Mouse (Mus musculus): ENCODE measurements around the gene Irf1. TPM values are rescaled to one million over a fixed set of nuclear protein-coding genes. Genes with fewer than 3 reads are reported as not detected.

Irf1 gene
- 5.6 and 6.0 TPM in 2 replicates for polyA plus RNA-seq (2012; rRNA removed)

DNA sequence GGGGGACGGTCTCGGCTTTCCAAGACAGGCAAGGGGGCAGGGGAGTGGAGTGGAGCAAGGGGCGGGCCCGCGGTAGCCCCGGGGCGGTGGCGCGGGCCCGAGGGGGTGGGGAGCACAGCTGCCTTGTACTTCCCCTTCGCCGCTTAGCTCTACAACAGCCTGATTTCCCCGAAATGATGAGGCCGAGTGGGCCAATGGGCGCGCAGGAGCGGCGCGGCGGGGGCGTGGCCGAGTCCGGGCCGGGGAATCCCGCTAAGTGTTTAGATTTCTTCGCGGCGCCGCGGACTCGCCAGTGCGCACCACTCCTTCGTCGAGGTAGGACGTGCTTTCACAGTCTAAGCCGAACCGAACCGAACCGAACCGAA is at the start of gene Irf1:
Irf1 (plus strand) TSS at position 255 of the 365 bp plus-strand sequence.
- H3K27ac ChIP-seq (ENCODE audit: insufficient read depth, low read length), result no peak within 1 kb of the TSS; the same call in 1 of the 2 replicates
- H3K27me3 ChIP-seq (ENCODE audit: control insufficient read depth, insufficient read depth, low read length), result peaks cover 2% of the 10 kb centered on the region; the same call in 1 of the 2 replicates
- H3K4me1 ChIP-seq (ENCODE audit: control insufficient read depth, insufficient read depth, low read length), result no peaks in the 10 kb centered on the region
- peak; percentile 68 for DNase-seq
- TF ChIP-seq POLR2A (IDR thresholded peaks at IDR 0.05; ENCODE audit: borderline replicate concordance, insufficient read depth, low read length), result 0 out of 2 replicates have a peak, but pooled peaks have one; percentile 16
- no peak for TF ChIP-seq CTCF (IDR thresholded peaks at IDR 0.05; ENCODE audit: borderline replicate concordance, insufficient read depth, low read depth, low read length)
- H3K4me3 ChIP-seq (replicated peaks; ENCODE audit: insufficient read depth, low read depth, low read length), result peak within 1 kb of the TSS; percentile 64
- under 1% methylated on average over 40 of the region's 40 CpGs for WGBS

DNA sequence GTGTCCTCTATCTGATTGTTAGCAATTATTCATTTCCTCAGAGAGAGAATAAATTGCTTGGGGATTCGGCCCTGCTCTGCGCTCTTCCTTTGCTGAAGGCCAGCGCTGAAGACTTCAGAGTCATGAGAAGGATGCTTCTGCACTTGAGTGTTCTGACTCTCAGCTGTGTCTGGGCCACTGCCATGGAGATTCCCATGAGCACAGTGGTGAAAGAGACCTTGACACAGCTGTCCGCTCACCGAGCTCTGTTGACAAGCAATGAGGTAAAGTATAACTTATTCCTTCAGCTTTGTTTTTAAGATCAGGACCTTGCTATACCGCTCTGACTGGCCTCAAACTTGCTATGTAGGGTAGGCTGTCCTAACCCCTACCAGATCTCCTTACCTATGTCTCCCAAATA is 49.1 kb upstream of the Irf1 start, which contains the start of gene Il5:
Il5 (plus strand) TSS at position 80 of the 400 bp plus-strand sequence.
- Histone ChIP-seq H3K4me1 (ENCODE audit: control insufficient read depth, insufficient read depth, low read length) (no peaks in the 10 kb centered on the region), H3K27me3 (ENCODE audit: control insufficient read depth, insufficient read depth, low read length) (no peaks in the 10 kb centered on the region), H3K4me3 (replicated peaks; ENCODE audit: insufficient read depth, low read depth, low read length) (no peak within 1 kb of the TSS), H3K27ac (ENCODE audit: insufficient read depth, low read length) (no peak within 1 kb of the TSS)
- 83% methylated on average over 6 of the region's 6 CpGs for WGBS
- TF ChIP-seq CTCF (IDR thresholded peaks at IDR 0.05; ENCODE audit: borderline replicate concordance, insufficient read depth, low read depth, low read length) (no peak), POLR2A (IDR thresholded peaks at IDR 0.05; ENCODE audit: borderline replicate concordance, insufficient read depth, low read length) (no peak)
- DNase-seq, result no peak

DNA sequence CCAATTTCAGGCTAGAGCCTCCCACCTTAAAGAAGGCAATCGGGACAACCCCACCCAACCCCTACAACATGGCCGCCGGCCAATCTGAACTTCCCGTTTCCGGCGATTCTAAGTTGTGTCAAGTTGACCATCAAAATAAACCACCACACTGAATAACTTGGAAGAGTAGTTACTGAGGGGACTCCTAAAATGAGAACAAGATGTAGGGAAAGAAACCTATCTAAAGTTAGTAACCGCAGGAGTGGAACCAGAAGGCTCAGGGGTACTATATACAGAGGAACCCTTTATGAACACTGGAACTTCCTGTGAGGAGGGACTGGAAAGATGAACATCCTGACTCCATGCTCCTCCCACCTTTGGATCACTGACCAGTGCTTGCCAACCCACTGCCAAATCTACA is 38.4 kb upstream of the Irf1 start:
- 96% methylated on average over 7 of the region's 7 CpGs for WGBS
- TF ChIP-seq CTCF (IDR thresholded peaks at IDR 0.05; ENCODE audit: borderline replicate concordance, insufficient read depth, low read depth, low read length) (no peak), POLR2A (IDR thresholded peaks at IDR 0.05; ENCODE audit: borderline replicate concordance, insufficient read depth, low read length) (no peak)
- H3K27ac ChIP-seq (ENCODE audit: insufficient read depth, low read length), result no peak overlapping the region

DNA sequence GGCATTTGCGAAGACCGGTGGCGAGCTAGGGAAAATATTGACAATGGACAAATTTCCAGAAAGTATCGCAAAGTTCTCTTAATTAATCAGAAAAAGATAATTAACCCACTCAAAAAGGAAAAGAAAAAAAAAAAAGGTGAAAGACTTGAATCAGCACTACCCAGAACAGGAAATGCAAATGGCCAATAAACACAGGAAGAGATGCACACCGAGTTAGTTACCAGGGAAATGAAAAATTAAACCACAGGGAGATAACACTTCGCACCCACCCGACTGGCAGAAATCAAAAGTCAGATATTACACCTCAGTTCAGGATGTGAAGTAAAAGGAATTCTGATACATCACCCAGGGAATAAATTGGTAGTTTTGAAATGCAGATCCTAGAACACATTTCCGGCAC is 37.6 kb upstream of the Irf1 start:
- no peak for TF ChIP-seq POLR2A (IDR thresholded peaks at IDR 0.05; ENCODE audit: borderline replicate concordance, insufficient read depth, low read length)
- no peak for TF ChIP-seq CTCF (IDR thresholded peaks at IDR 0.05; ENCODE audit: borderline replicate concordance, insufficient read depth, low read depth, low read length)
- 93% methylated on average over 8 of the region's 8 CpGs for WGBS

More for the DNA sequence above, 38.4 kb upstream of the Irf1 start:
- no peak for DNase-seq
- H3K4me3 ChIP-seq (replicated peaks; ENCODE audit: insufficient read depth, low read depth, low read length), result no peak overlapping the region
- no peaks in the 10 kb centered on the region for H3K27me3 ChIP-seq (ENCODE audit: control insufficient read depth, insufficient read depth, low read length)
- no peaks in the 10 kb centered on the region for H3K4me1 ChIP-seq (ENCODE audit: control insufficient read depth, insufficient read depth, low read length)

DNA sequence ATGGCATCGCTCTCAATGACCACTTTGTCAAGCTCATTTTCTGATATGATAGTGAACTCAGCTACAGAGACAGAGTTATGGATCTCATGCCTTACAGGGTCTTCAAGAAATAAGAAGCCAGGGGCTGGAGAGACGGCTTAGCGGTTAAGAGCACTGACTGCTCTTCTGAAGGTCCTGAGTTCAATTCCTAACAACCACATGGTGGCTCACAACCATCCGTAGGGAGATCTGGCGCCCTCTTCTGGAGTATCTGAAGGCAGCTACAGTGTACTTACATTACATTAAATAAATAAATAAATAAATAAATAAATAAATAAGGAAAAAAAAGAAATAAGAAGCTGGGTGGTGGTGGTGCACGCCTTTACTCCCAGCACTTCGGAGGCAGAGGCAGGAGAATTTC is 36.0 kb upstream of the Irf1 start:
- WGBS, result 87% methylated on average over 7 of the region's 7 CpGs
- H3K27me3 ChIP-seq (ENCODE audit: control insufficient read depth, insufficient read depth, low read length), result no peaks in the 10 kb centered on the region
- H3K4me3 ChIP-seq (replicated peaks; ENCODE audit: insufficient read depth, low read depth, low read length), result no peak overlapping the region
- no peaks in the 10 kb centered on the region for H3K4me1 ChIP-seq (ENCODE audit: control insufficient read depth, insufficient read depth, low read length)
- H3K27ac ChIP-seq (ENCODE audit: insufficient read depth, low read length), result no peak overlapping the region
- no peak for DNase-seq
- TF ChIP-seq POLR2A (IDR thresholded peaks at IDR 0.05; ENCODE audit: borderline replicate concordance, insufficient read depth, low read length), result no peak

More for the DNA sequence above, 37.6 kb upstream of the Irf1 start:
- no peak for DNase-seq
- H3K27me3 ChIP-seq (ENCODE audit: control insufficient read depth, insufficient read depth, low read length), result no peaks in the 10 kb centered on the region
- no peak overlapping the region for H3K4me3 ChIP-seq (replicated peaks; ENCODE audit: insufficient read depth, low read depth, low read length)
- H3K27ac ChIP-seq (ENCODE audit: insufficient read depth, low read length), result no peak overlapping the region
- H3K4me1 ChIP-seq (ENCODE audit: control insufficient read depth, insufficient read depth, low read length), result no peaks in the 10 kb centered on the region

DNA sequence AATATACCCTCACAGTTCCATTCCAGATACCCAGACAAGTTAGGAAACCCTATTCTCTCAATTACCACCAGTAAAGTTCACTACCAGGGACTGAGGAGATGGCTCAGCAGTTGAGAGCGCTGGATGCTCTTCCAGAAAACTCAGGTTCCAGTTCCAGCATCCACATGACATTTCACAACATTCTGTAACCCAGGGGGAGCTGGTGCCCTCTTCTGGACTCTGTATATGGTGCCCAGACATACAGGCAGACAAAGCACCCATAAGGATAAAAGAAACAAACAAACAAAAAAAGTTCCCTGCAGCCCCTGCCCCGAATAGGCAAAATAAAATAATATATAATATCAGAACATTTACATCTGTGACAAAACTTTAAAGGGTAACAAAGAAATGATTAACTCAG is 35.4 kb upstream of the Irf1 start:
- no peak for DNase-seq
- Histone ChIP-seq H3K27ac (ENCODE audit: insufficient read depth, low read length) (no peak overlapping the region), H3K4me3 (replicated peaks; ENCODE audit: insufficient read depth, low read depth, low read length) (no peak overlapping the region), H3K27me3 (ENCODE audit: control insufficient read depth, insufficient read depth, low read length) (no peaks in the 10 kb centered on the region), H3K4me1 (ENCODE audit: control insufficient read depth, insufficient read depth, low read length) (no peaks in the 10 kb centered on the region)
- TF ChIP-seq CTCF (IDR thresholded peaks at IDR 0.05; ENCODE audit: borderline replicate concordance, insufficient read depth, low read depth, low read length) (no peak), POLR2A (IDR thresholded peaks at IDR 0.05; ENCODE audit: borderline replicate concordance, insufficient read depth, low read length) (no peak)
- 93% methylated on average over 2 of the region's 2 CpGs for WGBS

DNA sequence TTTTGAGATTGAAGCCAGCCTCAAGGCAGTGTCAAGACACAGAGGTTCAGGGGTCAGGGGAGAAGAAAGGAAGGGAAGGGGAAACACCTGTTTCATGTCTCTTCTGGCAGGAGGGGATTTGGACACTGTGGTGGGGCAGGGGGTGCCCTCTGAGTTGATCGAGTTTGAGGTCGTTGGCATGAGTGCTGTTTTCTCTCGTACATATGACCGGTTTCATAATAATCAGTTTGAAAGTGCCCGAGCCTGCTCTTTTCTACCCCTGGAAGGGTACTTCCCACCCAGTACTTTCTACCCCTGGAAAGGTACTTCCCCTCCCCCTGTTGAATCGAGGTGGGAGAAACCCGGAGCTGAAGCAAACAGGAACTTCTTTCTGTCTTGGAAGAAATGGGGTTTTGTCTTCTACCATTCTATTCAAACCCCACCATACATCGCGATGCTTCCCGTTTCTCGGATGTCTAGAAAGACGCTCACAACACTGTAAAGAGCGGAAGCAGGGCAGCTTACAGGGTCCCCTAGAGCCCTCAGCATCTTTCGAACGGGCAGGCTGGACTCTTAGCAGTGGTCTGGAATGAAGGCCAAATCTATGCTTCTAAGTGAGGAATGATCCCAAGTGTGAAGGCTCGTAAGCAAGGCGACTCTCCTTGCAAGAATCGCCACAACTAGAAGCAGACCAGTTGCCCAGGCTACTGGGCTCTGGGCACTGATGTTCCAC is 34.7 kb upstream of the Irf1 start:
- H3K4me3 ChIP-seq (replicated peaks; ENCODE audit: insufficient read depth, low read depth, low read length), result no peak overlapping the region
- WGBS, result 59% methylated on average over 18 of the region's 18 CpGs
- DNase-seq, result no peak
- TF ChIP-seq CTCF (IDR thresholded peaks at IDR 0.05; ENCODE audit: borderline replicate concordance, insufficient read depth, low read depth, low read length) (no peak), POLR2A (IDR thresholded peaks at IDR 0.05; ENCODE audit: borderline replicate concordance, insufficient read depth, low read length) (no peak)
- H3K27me3 ChIP-seq (ENCODE audit: control insufficient read depth, insufficient read depth, low read length), result no peaks in the 10 kb centered on the region
- H3K4me1 ChIP-seq (ENCODE audit: control insufficient read depth, insufficient read depth, low read length), result no peaks in the 10 kb centered on the region
- H3K27ac ChIP-seq (ENCODE audit: insufficient read depth, low read length), result no peak overlapping the region

DNA sequence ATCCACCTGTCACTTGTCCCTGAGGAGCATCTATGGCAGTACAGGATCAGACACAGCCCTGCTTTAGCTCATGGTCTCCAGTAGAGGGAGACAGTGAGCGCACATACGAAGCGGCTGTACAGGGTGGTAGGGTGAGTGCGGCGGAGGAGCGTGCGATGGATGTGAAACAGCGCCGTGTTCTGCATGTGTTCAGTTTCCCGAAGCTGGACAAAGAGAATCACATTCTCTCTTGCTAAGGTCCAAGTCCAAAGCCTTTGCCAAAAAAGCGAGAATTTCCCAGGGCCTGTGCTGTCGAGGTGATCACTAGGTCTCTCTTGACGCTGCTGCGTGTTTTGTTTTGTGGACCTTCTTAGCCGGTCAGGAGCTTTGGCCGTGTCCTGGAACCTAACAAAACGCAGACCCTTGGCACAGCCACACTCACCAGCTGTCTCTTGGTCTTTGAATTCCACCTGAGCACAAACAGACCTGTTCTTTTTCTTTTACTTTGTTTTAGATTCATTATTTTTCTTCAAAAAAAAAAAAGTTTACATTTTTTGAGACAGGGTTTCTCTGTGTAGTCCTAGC is 34.0 kb upstream of the Irf1 start:
- Histone ChIP-seq H3K27me3 (ENCODE audit: control insufficient read depth, insufficient read depth, low read length) (no peaks in the 10 kb centered on the region), H3K4me3 (replicated peaks; ENCODE audit: insufficient read depth, low read depth, low read length) (peak overlapping the region; percentile 30), H3K4me1 (ENCODE audit: control insufficient read depth, insufficient read depth, low read length) (no peaks in the 10 kb centered on the region), H3K27ac (ENCODE audit: insufficient read depth, low read length) (no peak overlapping the region)
- WGBS, result 14% methylated on average over 17 of the region's 17 CpGs
- TF ChIP-seq POLR2A (IDR thresholded peaks at IDR 0.05; ENCODE audit: borderline replicate concordance, insufficient read depth, low read length) (no peak), CTCF (IDR thresholded peaks at IDR 0.05; ENCODE audit: borderline replicate concordance, insufficient read depth, low read depth, low read length) (peak; percentile 94)
- peak; percentile 69 to 73 for DNase-seq

All from cerebellum, adult 2 months (tissue).